Mouse (Mus musculus) olfactory bulb, adult 2 months (tissue): ENCODE measurements around the gene Tmem108.

Experiments used
- CTCF ChIP-seq: fragments of 200-500 bp; IDR thresholded peaks from 2 replicates; pipeline ENCODE4 v1.5.1; 2012; ENCODE audit warnings: low read depth, mild to moderate bottlenecking, low read length, moderate library complexity; ENCODE audit not compliant: insufficient read depth
- POLR2A ChIP-seq: fragments of 200-500 bp; IDR thresholded peaks from 2 replicates; pipeline ENCODE4 v1.6.1; 2012; ENCODE audit warnings: mild to moderate bottlenecking, low read depth, low read length, moderate library complexity; ENCODE audit not compliant: insufficient read depth

GRCm38 (mm10) chr9:103486262-103486661, 275.4 kb downstream of the Tmem108 start:
- TF ChIP-seq CTCF (no peak), POLR2A (no peak)
